Mouse (Mus musculus) midbrain, postnatal 0 days (tissue): ENCODE results near the gene Hyal1. TPM values are rescaled to one million over a fixed set of nuclear protein-coding genes. Genes with fewer than 3 reads are reported as not detected.

Experiments used
- ATAC-seq: fragments of 200-750 bp; cut with Nextera tagmentation; 2 replicates; pipeline ENCODE4 v1.8.0; 2017; ENCODE audit warnings: moderate number of reproducible peaks, mild to moderate bottlenecking, moderate TSS enrichment, moderate library complexity; ENCODE audit not compliant: low FRiP score
- DNase-seq: peaks from one replicate; pipeline ENCODE4 v3.0.0-alpha.2; 2015; ENCODE audit warnings: low spot score
- H3K27ac ChIP-seq: fragments of 300-500 bp; sonication (generic); 2 replicates; pipeline ENCODE4 v1.5.1; 2014; ENCODE audit warnings: low read depth, mild to moderate bottlenecking, low read length, mixed read lengths
- H3K27me3 ChIP-seq: fragments of 300-500 bp; sonication (generic); 2 replicates; pipeline ENCODE4 v1.6.1; 2014; ENCODE audit warnings: low read length, control low read depth, mixed read lengths; ENCODE audit not compliant: insufficient read depth
- H3K36me3 ChIP-seq: fragments of 300-500 bp; sonication (generic); 2 replicates; pipeline ENCODE4 v1.6.1; 2014; ENCODE audit warnings: low read length, control low read depth, mixed read lengths; ENCODE audit not compliant: insufficient read depth
- H3K4me1 ChIP-seq: fragments of 300-500 bp; sonication (generic); 2 replicates; pipeline ENCODE4 v1.6.1; 2014; ENCODE audit warnings: mild to moderate bottlenecking, control low read depth, antibody characterized with exemption, low read length, mixed read lengths; ENCODE audit not compliant: insufficient read depth
- H3K4me2 ChIP-seq: fragments of 300-500 bp; sonication (generic); 2 replicates; pipeline ENCODE4 v1.6.1; 2014; ENCODE audit warnings: low read depth, mild to moderate bottlenecking, low read length, mixed read lengths; ENCODE audit not compliant: poor library complexity, severe bottlenecking
- H3K4me3 ChIP-seq: fragments of 300-500 bp; sonication (generic); 2 replicates; pipeline ENCODE4 v1.5.1; 2014; ENCODE audit warnings: low read depth, mild to moderate bottlenecking, low read length, moderate library complexity
- H3K9ac ChIP-seq: fragments of 300-500 bp; sonication (generic); replicated peaks from 2 replicates; pipeline ENCODE4 v1.6.1; 2014; ENCODE audit warnings: mild to moderate bottlenecking, low read length, moderate library complexity, mixed read lengths; ENCODE audit not compliant: poor library complexity, severe bottlenecking
- H3K9me3 ChIP-seq: fragments of 300-500 bp; sonication (generic); 2 replicates; pipeline ENCODE4 v1.6.1; 2016; ENCODE audit warnings: low read length, control low read depth
- CTCF ChIP-seq: IDR thresholded peaks from 2 replicates; pipeline ENCODE4 v1.5.1; 2016; ENCODE audit warnings: antibody characterized with exemption, mild to moderate bottlenecking
- WGBS: fragments of 180-500 bp; shearing (Covaris S2); extraction: QIAGEN DNeasy Blood & Tissue Kit; methylation state at CpG from one replicate; pipeline ENCODE4 v1.1.7; 2014; 5-methylcytosine and 5-hydroxymethylcytosine counted together
- polyA plus RNA-seq: library from polyadenylated mRNA; unstranded; fragments of >200 nt; fragmentation: Nextera tagmentation; extraction: Ambion mirVana; gene quantifications from 2 replicates; pipeline ENCODE4 v1.2.1, GENCODE M21; 2015
- total RNA-seq: library from RNA; depleted of rRNA; stranded (reverse); fragments of >200 nt; gene quantifications from 2 replicates; pipeline ENCODE4 v1.2.3, GENCODE M21; 2014

Gene Hyal1
- total and polyA plus RNA-seq, 2 experiments from 2014 or later, result 2.9 to 3.5 TPM

DNA sequence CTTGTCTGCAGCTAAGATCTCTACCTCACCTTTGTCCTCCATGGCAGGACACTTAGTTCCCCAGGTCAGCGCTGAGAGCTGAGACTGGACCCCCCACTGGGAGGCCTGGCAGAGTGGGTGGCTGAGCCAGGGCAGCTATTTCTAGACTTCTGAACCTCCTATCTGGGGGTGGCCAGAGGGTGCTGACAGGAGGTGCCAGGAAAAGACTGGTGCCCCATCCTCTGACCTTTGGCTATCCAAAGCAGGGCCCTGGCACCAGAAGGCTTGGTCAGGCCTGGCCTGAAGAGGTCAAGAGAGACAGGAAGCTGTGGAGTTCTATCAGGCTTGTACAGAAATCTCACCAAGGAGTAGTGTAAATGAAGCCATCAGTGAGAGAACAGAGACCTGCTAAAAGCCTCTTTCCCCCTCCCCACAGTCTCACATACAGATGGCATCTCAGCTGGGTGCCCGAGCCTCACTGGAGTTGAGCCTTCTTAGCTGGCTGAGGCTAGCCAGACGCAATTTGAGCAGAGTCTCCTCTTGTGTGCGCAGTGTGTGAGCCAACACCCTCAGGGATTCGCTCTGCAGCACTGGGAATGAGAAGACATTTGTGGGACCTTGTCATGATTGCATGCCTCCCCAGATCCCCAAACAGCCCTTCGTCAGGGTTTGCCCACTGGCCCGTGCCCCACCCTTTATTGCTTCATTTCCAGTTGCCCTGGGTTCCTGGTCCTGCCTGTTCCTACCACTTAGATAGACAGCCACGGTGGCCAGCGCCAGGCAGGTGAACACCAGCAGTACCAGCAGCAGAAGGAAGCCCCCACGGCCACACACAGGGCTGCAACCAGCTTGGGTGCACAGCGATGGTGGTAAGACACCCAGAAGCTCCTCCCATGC, 16.6 kb downstream of the Hyal1 start:
- WGBS, result 71% methylated on average over 11 of the region's 11 CpGs
- Histone ChIP-seq H3K27ac (no peak overlapping the region), H3K4me2 (no peak overlapping the region), H3K9ac (no peak overlapping the region), H3K27me3 (no peaks in the 10 kb centered on the region), H3K36me3 (peaks cover 33% of the 10 kb centered on the region), H3K4me1 (peaks cover 7% of the 10 kb centered on the region; the same call in 1 of the 2 replicates), H3K9me3 (no peaks in the 10 kb centered on the region), H3K4me3 (no peak overlapping the region)
- no peak for ATAC-seq
- no peak for TF ChIP-seq CTCF
- peak; percentile 64 for DNase-seq

DNA sequence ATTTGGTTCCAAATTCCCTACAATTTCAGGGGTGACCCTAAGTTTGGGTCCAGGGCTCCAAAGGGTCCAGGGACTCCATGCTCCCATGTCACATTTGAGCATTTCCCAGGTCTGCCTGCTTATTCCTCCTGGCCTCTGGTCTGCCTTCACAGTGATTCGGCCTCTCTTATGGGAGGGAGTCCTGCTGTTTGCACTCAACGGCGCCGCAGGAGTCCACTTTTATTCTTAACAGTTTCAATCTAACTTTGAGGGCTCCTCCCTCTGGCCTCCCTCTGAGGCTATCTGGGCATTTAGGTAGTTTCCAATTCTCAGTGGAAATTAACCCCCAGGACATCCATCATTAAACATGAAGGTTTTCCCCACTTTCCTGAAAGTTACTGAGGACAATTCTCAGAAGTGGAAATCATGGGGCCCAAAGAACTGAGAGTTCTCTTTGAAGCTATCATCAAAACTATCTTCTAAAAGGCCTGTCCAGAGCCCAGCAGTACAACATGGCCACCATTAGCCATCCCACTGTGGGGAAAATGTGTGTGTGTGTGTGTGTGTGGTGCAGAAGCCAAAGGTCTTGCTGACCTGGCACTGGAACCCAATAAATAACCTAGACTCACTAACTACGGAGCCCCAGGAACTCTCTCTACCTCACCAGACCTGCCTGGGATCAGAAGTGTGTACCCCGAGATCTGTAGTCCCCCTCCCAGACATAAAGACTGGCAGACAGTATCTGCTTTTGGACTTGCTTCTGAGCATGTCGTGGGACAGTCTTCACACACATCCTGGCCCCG, 17.7 kb downstream of the Hyal1 start:
- DNase-seq (no peak), ATAC-seq (no peak)
- Histone ChIP-seq H3K36me3 (peaks cover 33% of the 10 kb centered on the region), H3K4me3 (no peak overlapping the region), H3K4me2 (no peak overlapping the region), H3K4me1 (no peaks in the 10 kb centered on the region), H3K27ac (no peak overlapping the region), H3K27me3 (no peaks in the 10 kb centered on the region), H3K9ac (no peak overlapping the region), H3K9me3 (no peaks in the 10 kb centered on the region)
- 76% methylated on average over 8 of the region's 8 CpGs for WGBS
- no peak for TF ChIP-seq CTCF

DNA sequence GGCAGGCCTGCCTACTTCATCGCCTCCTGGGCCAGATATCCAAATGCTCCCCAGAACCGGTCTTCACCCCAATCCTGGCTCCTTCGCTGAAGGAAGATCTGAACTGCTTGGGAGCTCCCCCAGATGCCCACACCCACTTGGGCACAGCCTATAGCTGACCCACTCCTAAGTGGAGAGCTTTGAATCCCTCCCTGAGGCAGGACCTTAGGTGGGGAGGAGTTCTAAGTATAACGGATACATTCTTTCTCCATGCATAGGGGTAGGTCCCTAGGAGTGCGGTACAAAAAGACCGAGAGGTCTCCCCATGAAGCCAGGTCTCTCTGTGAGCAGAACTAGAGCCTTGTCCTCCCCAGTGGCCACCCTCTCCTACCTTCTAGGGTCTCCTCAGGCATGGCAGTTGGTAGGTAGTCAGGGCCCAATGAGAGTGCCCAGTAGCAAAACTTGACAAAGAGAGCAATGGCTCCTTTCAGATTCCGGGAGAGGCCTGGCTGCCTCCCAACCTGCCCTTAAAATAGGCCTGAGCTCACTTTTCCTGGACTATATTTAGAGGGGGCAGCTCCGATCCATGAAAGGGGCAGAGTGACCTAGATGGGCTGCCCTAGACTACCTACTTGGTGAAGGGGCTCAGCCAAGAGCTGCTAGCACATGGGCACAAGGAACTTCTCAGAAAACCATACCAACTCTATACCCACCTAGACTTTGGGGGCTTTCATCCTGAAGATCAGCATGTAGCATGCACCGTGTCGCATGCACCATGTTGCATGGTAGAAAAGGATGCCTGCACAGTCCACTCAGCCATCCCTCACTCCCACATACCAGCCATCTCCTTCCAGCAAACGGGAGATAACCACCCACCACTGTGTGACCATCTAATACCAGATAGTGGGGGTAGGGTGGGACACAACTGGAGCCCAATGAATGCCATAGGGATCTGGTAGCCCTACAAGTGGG, 20.2 kb downstream of the Hyal1 start:
- H3K4me2 ChIP-seq, result no peak overlapping the region
- ATAC-seq (no peak), DNase-seq (no peak)
- H3K4me1 ChIP-seq, result no peaks in the 10 kb centered on the region
- H3K9ac ChIP-seq, result no peak overlapping the region
- no peaks in the 10 kb centered on the region for H3K9me3 ChIP-seq
- H3K36me3 ChIP-seq, result peaks cover 13% of the 10 kb centered on the region
- no peaks in the 10 kb centered on the region for H3K27me3 ChIP-seq
- peak overlapping the region; percentile 18; the same call in 1 of the 2 replicates for H3K27ac ChIP-seq
- TF ChIP-seq CTCF, result no peak
- no peak overlapping the region for H3K4me3 ChIP-seq
- WGBS, result 91% methylated on average over 11 of the region's 11 CpGs

DNA sequence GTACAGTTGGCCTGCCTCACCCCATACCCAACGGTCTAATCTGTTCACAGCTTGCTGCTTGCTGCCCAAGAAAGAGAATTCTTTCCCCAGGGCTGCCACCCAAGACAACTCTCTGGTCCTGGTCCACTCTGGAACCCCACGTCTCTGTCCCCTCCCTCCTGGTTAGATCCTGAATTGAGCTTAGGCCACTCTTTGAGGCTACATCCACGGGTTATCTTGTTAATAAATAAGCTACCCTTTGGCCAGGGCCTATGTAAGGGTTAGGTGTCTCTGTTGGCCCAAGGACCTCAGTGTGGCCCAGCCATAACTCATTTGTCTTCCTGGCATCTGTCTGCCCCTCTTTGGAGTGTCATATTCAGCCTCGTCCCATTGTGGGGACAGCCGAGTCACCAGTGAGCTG, 21.7 kb downstream of the Hyal1 start:
- 86% methylated on average over 5 of the region's 5 CpGs for WGBS

DNA sequence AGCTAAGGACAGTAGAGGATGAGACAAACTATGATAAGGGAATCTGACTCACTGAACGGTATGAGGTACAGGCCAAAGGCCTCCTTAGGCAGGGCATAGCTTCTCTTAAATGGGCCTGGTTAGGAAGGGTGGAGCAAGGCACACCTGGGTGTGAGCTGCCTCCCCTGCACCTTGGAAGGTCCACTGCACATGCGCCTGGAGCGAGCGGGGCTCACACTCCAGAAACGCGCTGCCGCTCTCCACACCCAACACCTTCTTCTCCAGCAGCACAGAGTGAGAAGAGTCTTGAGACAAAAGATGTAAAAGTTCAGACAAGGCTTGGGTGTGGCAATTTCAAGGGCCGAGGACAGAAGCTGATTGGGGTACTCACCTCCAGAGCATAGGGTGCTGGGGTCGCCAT, 22.7 kb downstream of the Hyal1 start:
- DNase-seq, result no peak

More for the DNA sequence above, 21.7 kb downstream of the Hyal1 start:
- DNase-seq (no peak), ATAC-seq (no peak)
- Histone ChIP-seq H3K9ac (no peak overlapping the region), H3K4me1 (no peaks in the 10 kb centered on the region), H3K9me3 (no peaks in the 10 kb centered on the region), H3K36me3 (peaks cover 7% of the 10 kb centered on the region; the same call in 1 of the 2 replicates), H3K4me2 (no peak overlapping the region), H3K4me3 (no peak overlapping the region), H3K27me3 (no peaks in the 10 kb centered on the region), H3K27ac (no peak overlapping the region)
- TF ChIP-seq CTCF, result no peak

More for the DNA sequence above, 22.7 kb downstream of the Hyal1 start:
- Histone ChIP-seq H3K4me3 (no peak overlapping the region), H3K36me3 (no peaks in the 10 kb centered on the region), H3K9ac (no peak overlapping the region), H3K9me3 (no peaks in the 10 kb centered on the region), H3K4me2 (no peak overlapping the region), H3K27me3 (no peaks in the 10 kb centered on the region), H3K4me1 (no peaks in the 10 kb centered on the region), H3K27ac (no peak overlapping the region)
- TF ChIP-seq CTCF, result no peak
- no peak for ATAC-seq
- 93% methylated on average over 9 of the region's 9 CpGs for WGBS
